Mouse (Mus musculus): Measurements from ENCODE around the gene Itpk1. TPM values are rescaled to one million over a fixed set of nuclear protein-coding genes. Genes with fewer than 3 reads are reported as not detected.

Gene Itpk1
- polyA plus RNA-seq, 1 experiment from 2014 or later, result 4.8 TPM

DNA sequence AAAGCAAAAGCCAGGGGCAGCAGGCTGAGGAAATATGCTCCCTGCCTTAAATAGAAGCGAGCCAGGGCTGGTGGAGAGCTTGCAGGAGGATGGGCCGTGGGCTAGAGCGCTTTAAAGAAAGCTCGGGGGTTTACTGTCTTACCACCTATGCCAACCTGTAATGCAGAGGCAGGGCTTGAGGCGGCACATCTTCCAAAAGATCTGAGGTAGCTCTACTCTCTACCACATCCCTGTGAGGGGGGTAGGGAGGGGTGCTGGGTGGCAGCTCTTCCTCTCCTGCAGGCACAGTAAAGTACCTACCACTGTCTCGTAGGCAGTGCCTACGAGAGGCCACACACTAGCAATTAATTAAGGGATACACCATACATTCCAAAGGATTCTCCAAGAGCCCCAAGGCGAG lies 52.9 kb downstream of the Itpk1 start:
- Histone ChIP-seq H3K36me3 (no peaks in the 10 kb centered on the region), H3K4me2 (peak overlapping the region; percentile 27; the same call in 1 of the 2 replicates), H3K9me3 (replicated peaks) (no peaks in the 10 kb centered on the region), H3K9ac (no peak overlapping the region; the same call in 1 of the 2 replicates), H3K4me3 (no peak overlapping the region), H3K4me1 (replicated peaks) (peaks cover 50% of the 10 kb centered on the region), H3K27me3 (no peaks in the 10 kb centered on the region), H3K27ac (peak overlapping the region; percentile 35; the same call in 1 of the 2 replicates)
- no peak for ATAC-seq (replicated peaks; ENCODE audit: insufficient number of reproducible peaks, insufficient read depth, low FRiP score, low read depth)
- WGBS, result 43% methylated on average over 8 of the region's 8 CpGs

DNA sequence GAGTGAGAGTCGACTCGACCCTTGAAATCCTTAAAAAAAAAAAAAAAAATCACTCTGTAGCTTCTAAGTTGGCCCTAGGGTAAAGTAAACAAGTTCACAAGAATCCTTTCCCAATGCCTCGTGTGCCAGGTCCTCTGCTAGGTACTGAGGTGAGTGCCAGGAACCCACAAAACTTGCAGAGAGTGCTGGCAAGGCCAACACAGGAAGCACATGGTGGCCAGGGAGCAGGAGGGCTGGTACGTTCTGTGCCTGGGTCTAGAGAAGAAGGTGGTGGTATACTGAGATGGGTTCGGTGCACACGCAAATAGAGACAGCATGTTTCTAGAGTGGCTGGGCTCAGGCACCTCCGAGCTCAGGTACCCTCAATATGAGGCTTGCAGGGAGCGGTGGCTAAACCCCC lies 53.3 kb downstream of the Itpk1 start:
- Histone ChIP-seq H3K9me3 (replicated peaks) (no peaks in the 10 kb centered on the region), H3K27me3 (no peaks in the 10 kb centered on the region), H3K36me3 (no peaks in the 10 kb centered on the region), H3K27ac (peak overlapping the region; percentile 35; the same call in 1 of the 2 replicates), H3K4me3 (no peak overlapping the region), H3K9ac (no peak overlapping the region), H3K4me1 (replicated peaks) (peaks cover 53% of the 10 kb centered on the region), H3K4me2 (peak overlapping the region; percentile 27; the same call in 1 of the 2 replicates)
- no peak for ATAC-seq (replicated peaks; ENCODE audit: insufficient number of reproducible peaks, insufficient read depth, low FRiP score, low read depth)
- WGBS, result 67% methylated on average over 8 of the region's 8 CpGs

DNA sequence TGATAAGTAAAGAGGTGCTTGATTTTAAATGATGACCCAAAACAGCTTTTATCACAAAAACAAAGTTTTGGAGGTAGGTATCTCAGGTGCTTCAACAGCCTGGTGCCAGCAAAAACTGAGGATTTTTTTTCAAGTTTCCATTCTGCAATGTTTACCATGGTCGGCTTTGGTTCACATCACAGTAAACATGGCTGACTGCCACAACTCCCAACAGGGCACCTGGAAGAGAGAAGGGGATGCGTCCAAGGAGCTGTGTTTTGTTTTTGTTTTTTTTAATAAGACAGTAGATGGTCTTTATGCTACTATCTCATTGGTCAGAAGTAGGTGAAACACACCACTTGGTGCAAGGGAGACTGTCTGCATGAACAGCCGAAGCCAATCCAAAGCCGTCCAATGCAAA lies 54.1 kb downstream of the Itpk1 start:
- no peak overlapping the region for H3K4me2 ChIP-seq
- H3K9me3 ChIP-seq (replicated peaks), result no peaks in the 10 kb centered on the region
- H3K27me3 ChIP-seq, result no peaks in the 10 kb centered on the region
- H3K4me3 ChIP-seq, result no peak overlapping the region
- no peak overlapping the region for H3K9ac ChIP-seq
- WGBS, result 87% methylated on average over 4 of the region's 4 CpGs
- H3K36me3 ChIP-seq, result no peaks in the 10 kb centered on the region
- H3K27ac ChIP-seq, result no peak overlapping the region
- H3K4me1 ChIP-seq (replicated peaks), result peaks cover 53% of the 10 kb centered on the region
- no peak for ATAC-seq (replicated peaks; ENCODE audit: insufficient number of reproducible peaks, insufficient read depth, low FRiP score, low read depth)

DNA sequence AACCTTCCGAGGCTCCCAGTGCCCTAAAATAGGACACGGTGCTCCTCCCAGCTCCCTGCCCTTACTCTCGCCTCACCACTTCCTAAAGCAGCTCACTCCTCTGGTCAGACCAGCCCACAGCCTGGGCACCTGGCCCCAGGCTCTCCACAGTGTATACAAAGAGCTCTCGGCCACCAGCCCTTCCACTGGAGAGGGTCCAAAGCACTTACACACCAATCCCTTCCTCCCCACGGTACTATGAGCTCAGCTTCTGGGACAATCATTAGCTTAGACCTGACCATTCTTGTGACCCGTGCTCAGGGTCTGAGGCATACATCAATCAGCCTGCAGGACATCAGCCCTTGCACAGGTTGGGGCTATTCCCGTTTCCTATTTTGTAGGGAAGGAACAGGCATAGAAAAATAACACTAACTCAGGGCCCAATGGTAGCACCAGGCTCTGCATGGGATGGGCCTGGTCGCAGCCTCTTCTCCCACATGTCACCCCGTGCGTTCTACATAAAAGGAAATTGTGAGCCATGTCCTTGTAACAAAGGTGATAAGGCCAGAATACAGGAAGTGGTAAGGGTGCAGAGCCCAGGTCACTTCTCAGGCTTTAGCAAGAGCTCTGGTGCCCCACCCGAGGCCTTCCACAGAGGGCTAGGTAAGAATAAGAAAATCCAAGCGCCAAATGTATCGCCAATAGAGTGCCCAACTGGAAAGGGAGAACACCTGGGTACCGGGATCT lies 56.7 kb downstream of the Itpk1 start:
- Histone ChIP-seq H3K4me3 (no peak overlapping the region), H3K9me3 (replicated peaks) (no peaks in the 10 kb centered on the region), H3K9ac (peak overlapping the region; percentile 27; the same call in 1 of the 2 replicates), H3K4me1 (replicated peaks) (peaks cover 56% of the 10 kb centered on the region), H3K4me2 (no peak overlapping the region), H3K27ac (no peak overlapping the region), H3K36me3 (no peaks in the 10 kb centered on the region), H3K27me3 (no peaks in the 10 kb centered on the region)
- 64% methylated on average over 14 of the region's 14 CpGs for WGBS
- no peak for ATAC-seq (replicated peaks; ENCODE audit: insufficient number of reproducible peaks, insufficient read depth, low FRiP score, low read depth)

DNA sequence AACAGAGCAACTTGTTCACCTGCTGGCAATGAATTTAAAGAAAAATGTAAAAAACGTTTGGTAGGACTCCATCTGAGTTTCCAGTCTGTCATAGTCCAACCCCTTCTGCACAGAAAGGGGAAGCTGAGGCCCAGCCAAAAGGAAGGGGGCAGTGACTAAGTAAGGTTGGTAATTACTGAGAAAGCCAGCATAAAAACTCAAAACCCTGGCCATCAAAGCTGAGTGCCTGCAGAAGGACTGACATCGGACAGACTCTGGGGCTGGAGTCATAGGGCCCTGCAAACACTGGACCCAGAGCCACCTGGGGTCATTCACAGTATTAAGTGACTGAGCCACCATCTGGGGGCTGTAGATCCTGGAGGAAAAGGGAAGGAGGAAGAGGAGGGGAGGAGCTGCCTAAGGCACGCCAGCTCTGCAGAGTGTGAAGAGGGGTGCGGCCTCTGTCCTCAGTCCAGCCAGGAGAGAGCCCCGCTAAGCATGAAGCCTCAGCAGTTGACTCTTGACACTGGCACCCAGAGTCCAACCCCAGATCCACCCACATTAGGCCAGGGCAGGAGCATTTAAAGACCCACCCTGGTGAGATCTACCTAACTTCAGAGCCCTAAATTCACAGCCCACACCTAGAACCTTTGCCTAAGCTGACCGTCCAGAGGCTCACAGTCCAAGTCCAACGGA lies 58.0 kb downstream of the Itpk1 start:
- H3K4me3 ChIP-seq, result no peak overlapping the region
- peak overlapping the region; percentile 19; the same call in 1 of the 2 replicates for H3K27ac ChIP-seq
- H3K9me3 ChIP-seq (replicated peaks), result no peaks in the 10 kb centered on the region
- H3K4me2 ChIP-seq, result no peak overlapping the region
- H3K9ac ChIP-seq, result no peak overlapping the region
- WGBS, result 77% methylated on average over 7 of the region's 7 CpGs
- ATAC-seq (replicated peaks; ENCODE audit: insufficient number of reproducible peaks, insufficient read depth, low FRiP score, low read depth), result no peak
- H3K4me1 ChIP-seq (replicated peaks), result peaks cover 43% of the 10 kb centered on the region
- H3K27me3 ChIP-seq, result no peaks in the 10 kb centered on the region
- H3K36me3 ChIP-seq, result no peaks in the 10 kb centered on the region

DNA sequence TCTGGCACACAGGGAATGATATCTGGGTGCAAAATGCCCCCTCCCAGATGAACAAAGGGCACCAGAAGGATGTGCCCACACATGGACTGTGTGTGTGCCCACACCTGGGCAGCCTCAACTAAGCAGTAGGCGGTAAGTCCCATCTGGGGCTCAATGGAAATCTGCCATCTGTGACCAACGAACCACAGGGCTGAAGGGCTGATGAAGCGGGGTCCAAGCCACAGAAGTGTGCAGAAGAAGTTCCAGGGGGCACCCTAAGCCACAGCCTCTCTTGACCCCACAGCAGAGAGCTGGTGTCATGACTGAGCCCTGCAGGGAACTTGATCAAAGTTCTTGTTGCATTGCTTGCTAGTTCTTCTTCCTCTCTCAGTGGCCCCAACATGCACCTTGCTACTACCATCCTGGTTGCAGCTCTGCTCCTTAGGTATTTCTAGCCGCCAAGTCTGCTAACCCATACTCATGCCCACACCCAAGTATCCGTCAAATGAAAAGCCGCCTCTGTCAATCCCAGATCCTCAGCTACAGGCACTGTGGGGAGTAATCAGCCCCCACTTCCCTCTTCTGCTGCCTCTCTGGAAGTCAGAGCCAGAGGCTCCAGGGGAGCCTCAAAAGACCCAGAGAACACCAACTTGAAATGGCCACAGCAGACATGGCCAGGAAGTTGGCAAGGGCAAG lies 58.7 kb downstream of the Itpk1 start:
- no peak overlapping the region for H3K9ac ChIP-seq
- peaks cover 37% of the 10 kb centered on the region for H3K4me1 ChIP-seq (replicated peaks)
- WGBS, result 79% methylated on average over 6 of the region's 6 CpGs
- H3K4me2 ChIP-seq, result no peak overlapping the region
- no peaks in the 10 kb centered on the region for H3K9me3 ChIP-seq (replicated peaks)
- ATAC-seq (replicated peaks; ENCODE audit: insufficient number of reproducible peaks, insufficient read depth, low FRiP score, low read depth), result no peak
- no peak overlapping the region for H3K27ac ChIP-seq
- H3K4me3 ChIP-seq, result no peak overlapping the region
- H3K36me3 ChIP-seq, result no peaks in the 10 kb centered on the region
- no peaks in the 10 kb centered on the region for H3K27me3 ChIP-seq

DNA sequence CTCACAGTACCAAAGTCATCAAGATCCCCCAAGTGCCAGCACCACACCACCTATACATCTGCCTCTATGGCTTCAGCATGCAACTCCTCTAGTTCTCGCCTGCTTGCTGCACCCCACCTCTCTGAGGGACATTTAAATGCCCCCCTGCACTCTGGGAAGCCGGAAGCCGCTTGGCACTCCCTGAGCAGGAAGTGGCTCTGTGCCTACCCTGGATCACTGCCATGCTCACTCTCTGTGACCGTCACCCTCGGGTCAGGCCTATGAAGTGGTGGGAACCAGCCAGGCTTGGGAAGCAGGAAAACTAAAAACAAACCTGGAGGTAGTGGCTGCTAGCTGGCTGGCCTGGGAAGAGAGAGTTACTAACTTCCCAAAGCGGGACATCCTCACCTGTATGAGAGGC lies 61.4 kb downstream of the Itpk1 start:
- 0 out of 2 replicates have a peak overlapping the region, but pooled peaks have one; percentile 20 for H3K27ac ChIP-seq
- H3K4me1 ChIP-seq (replicated peaks), result peaks cover 39% of the 10 kb centered on the region
- H3K9me3 ChIP-seq (replicated peaks), result no peaks in the 10 kb centered on the region
- H3K9ac ChIP-seq, result no peak overlapping the region
- no peak overlapping the region for H3K4me2 ChIP-seq
- WGBS, result 62% methylated on average over 6 of the region's 6 CpGs
- ATAC-seq (replicated peaks; ENCODE audit: insufficient number of reproducible peaks, insufficient read depth, low FRiP score, low read depth), result no peak
- H3K36me3 ChIP-seq, result no peaks in the 10 kb centered on the region
- no peaks in the 10 kb centered on the region for H3K27me3 ChIP-seq
- H3K4me3 ChIP-seq, result no peak overlapping the region

DNA sequence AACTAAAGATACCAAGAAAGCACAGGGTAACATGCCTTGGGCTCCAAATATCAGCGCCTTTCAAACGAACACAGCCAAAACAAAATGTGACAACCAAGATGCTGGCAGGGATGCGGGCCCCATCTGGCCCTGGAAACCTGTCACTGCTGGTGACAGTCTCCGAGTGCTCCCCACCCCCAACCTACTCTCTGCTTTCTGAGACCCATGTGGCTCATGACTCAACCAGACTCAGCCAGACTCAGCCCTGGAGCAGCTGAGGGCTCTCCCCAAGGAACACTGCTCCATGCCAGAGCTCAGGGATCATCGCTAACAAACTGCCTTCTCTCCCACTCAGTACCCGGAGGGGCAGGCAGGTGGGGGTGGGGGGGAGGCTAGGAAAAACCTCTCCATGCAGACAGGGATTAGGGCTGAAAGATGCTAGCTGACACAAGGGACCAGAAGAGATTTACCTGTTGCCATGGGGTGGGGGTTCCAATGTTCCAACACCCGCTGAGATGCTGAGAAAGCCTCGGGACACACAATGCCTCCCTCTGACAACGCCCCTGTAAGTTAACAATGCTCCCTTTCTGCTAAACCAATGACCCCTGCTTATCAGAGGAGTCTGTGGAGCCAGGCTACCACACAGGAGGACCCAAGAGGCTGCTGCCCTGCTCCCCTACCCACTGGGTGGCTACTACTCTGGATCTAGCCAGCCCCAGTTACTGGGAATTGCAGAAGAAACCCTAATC lies 64.1 kb downstream of the Itpk1 start:
- no peaks in the 10 kb centered on the region for H3K9me3 ChIP-seq (replicated peaks)
- WGBS, result 43% methylated on average over 9 of the region's 9 CpGs
- ATAC-seq (replicated peaks; ENCODE audit: insufficient number of reproducible peaks, insufficient read depth, low FRiP score, low read depth), result 0 out of 2 replicates have a peak, but pooled peaks have one; percentile 21
- no peak overlapping the region for H3K4me3 ChIP-seq
- H3K36me3 ChIP-seq, result no peaks in the 10 kb centered on the region
- H3K27ac ChIP-seq, result no peak overlapping the region
- no peak overlapping the region for H3K4me2 ChIP-seq
- peaks cover 20% of the 10 kb centered on the region for H3K4me1 ChIP-seq (replicated peaks)
- H3K9ac ChIP-seq, result no peak overlapping the region
- no peaks in the 10 kb centered on the region for H3K27me3 ChIP-seq

DNA sequence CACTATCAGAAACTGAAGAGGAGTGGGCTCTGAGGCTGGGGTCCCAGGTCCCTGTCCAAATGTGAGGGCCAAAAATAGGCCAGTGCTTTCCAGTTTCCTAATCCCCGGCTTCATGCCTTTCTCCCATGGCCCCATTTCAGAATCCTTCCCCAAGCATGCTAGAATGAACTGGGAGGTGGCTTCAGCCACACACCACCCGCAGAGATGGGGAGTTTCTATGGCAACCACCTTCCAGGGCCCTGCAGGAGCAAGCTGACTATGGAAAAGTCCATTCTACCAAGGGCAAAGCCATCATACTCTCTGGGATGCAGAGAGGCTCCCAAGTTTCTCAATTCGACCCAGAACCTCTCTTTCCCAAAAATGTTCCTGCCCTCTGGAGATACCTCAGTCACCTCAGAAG lies 65.9 kb downstream of the Itpk1 start:
- H3K4me3 ChIP-seq, result no peak overlapping the region
- no peak for ATAC-seq (replicated peaks; ENCODE audit: insufficient number of reproducible peaks, insufficient read depth, low FRiP score, low read depth)
- H3K4me1 ChIP-seq (replicated peaks), result peaks cover 20% of the 10 kb centered on the region
- H3K27ac ChIP-seq, result no peak overlapping the region
- H3K9ac ChIP-seq, result no peak overlapping the region
- no peaks in the 10 kb centered on the region for H3K36me3 ChIP-seq
- H3K27me3 ChIP-seq, result no peaks in the 10 kb centered on the region
- 77% methylated on average over 3 of the region's 3 CpGs for WGBS
- no peaks in the 10 kb centered on the region for H3K9me3 ChIP-seq (replicated peaks)
- no peak overlapping the region for H3K4me2 ChIP-seq

DNA sequence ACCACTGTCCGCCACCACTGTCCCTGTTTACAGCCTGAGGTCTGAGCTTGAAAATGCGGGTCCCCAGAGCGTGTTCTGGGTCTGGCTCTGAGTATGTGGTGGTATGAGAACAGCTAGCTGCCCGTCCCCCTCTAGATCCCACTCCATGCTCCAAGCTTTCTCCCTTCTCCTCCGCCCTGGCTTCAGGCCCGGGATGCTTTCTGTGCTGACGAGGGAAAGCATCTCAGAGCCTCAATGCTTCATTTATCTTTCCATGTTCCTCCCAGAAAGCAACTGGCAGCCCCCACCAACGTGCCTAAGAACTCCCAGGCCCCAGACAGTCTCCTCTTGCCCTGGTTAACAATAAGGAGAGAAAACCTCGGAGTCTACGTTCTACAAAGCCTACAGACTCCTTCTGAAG lies 67.5 kb downstream of the Itpk1 start:
- Histone ChIP-seq H3K27ac (no peak overlapping the region), H3K27me3 (no peaks in the 10 kb centered on the region), H3K4me3 (no peak overlapping the region), H3K36me3 (no peaks in the 10 kb centered on the region), H3K9me3 (replicated peaks) (no peaks in the 10 kb centered on the region), H3K4me1 (replicated peaks) (peaks cover 19% of the 10 kb centered on the region), H3K4me2 (no peak overlapping the region), H3K9ac (no peak overlapping the region)
- WGBS, result 74% methylated on average over 10 of the region's 10 CpGs
- no peak for ATAC-seq (replicated peaks; ENCODE audit: insufficient number of reproducible peaks, insufficient read depth, low FRiP score, low read depth)
